Mouse (Mus musculus) urinary bladder, adult 18-20 months (tissue): ENCODE results near the gene Naa30.
"Not testable (repeated sequence)": the region's sequence is repeated elsewhere in the genome, so short reads cannot be mapped to it uniquely, and the experiment has no call there.

ENCODE experiments used
- DNase-seq, 2 experiments: peaks; one replicate each; pipeline ENCODE4 v3.0.0; 2022; ENCODE audit warnings: low spot score in 2 of 2, mixed read lengths in 2 of 2

Naa30 gene

GRCm38 (mm10) chr14:49171867-49172581 is at the start of gene Naa30:
Gene Naa30, plus strand, starts transcription at chr14:49172226.
- DNase-seq: peak; percentile 96 to 98

GRCm38 (mm10) chr14:49127162-49127779 is 44.8 kb upstream of the Naa30 start:
- no peak for DNase-seq

GRCm38 (mm10) chr14:49128544-49129263 is 43.3 kb upstream of the Naa30 start:
- no peak for DNase-seq

GRCm38 (mm10) chr14:49132391-49132790 is 39.6 kb upstream of the Naa30 start:
- DNase-seq: no peak

GRCm38 (mm10) chr14:49138171-49138570 is 33.9 kb upstream of the Naa30 start:
- DNase-seq: no peak

- no peak for DNase-seq
These were observed 31.3 kb upstream of the Naa30 start for GRCm38 (mm10) chr14:49140756-49141155.

GRCm38 (mm10) chr14:49153801-49154200 is 18.2 kb upstream of the Naa30 start:
- DNase-seq: peak; percentile 28 to 50

- DNase-seq: no peak
These were observed 16.5 kb upstream of the Naa30 start for GRCm38 (mm10) chr14:49155572-49155971.

- no peak for DNase-seq
These were observed 13.7 kb upstream of the Naa30 start for GRCm38 (mm10) chr14:49158143-49158925.

GRCm38 (mm10) chr14:49171286-49171685 is 740 bp upstream of the Naa30 start:
- peak in 1 of 2 experiments; percentile 6 for DNase-seq

GRCm38 (mm10) chr14:49172582-49172988 is 559 bp downstream of the Naa30 start:
- peak in 1 of 2 experiments; percentile 53 for DNase-seq

GRCm38 (mm10) chr14:49173290-49174135 is 1.5 kb downstream of the Naa30 start:
- peak in 1 of 2 experiments; percentile 15 for DNase-seq

GRCm38 (mm10) chr14:49179736-49180135 is 7.7 kb downstream of the Naa30 start:
- DNase-seq: no peak

GRCm38 (mm10) chr14:49186270-49186669 is 14.2 kb downstream of the Naa30 start:
- no peak for DNase-seq

GRCm38 (mm10) chr14:49197031-49197527 is 25.1 kb downstream of the Naa30 start:
- no peak for DNase-seq

GRCm38 (mm10) chr14:49201073-49201778 is 29.2 kb downstream of the Naa30 start:
- DNase-seq: no peak

- DNase-seq: not testable (repeated sequence)
These were observed 38.2 kb downstream of the Naa30 start for GRCm38 (mm10) chr14:49210215-49210614.

GRCm38 (mm10) chr14:49218677-49219076 is 46.7 kb downstream of the Naa30 start:
- no peak for DNase-seq

GRCm38 (mm10) chr14:49219466-49220022 is 47.5 kb downstream of the Naa30 start:
- DNase-seq: not testable (repeated sequence)

- no peak for DNase-seq
These were observed 49.7 kb downstream of the Naa30 start for GRCm38 (mm10) chr14:49221771-49222170.
